Mouse (Mus musculus): Measurements from ENCODE around the gene Cry2.

DNA sequence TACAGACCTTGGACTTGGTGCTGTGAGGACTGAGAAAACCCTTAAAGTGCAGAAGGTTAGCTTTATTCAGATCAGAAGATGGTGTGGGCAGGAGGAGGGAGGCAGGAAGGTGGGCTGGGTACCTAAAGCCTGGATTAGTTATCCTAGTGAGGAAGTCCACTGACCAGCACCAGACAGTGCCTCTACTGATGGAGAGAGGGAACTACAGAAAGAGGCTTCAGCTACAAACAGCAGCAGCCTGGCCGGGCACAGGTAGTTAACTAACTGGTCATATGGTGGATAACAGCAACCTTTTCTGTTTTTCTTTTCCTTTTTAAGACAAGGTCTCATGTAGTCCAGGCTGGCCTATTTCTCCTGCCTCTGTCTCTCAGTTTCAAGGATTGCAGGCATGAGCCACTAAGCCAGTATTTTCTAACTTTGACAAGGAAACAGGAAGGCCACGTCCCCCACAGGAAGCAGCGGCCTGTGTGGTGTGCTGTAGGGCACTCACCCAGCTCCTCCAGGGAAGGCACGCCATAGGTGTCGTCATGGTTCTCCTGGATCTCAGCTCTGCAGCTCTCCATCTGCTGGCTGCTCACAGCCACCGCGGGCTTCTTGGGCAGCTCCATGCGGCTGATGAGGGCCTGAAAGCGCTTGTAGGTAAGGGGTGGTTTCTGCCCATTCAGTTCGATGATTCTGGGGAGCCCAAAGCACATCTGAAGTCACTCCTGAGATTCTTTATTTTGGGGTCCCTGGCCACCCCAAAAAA lies 11.3 kb downstream of the Cry2 start:
- TF ChIP-seq TAL1 (IDR thresholded peaks at IDR 0.05; ENCODE audit: low read length) (no peak), GATA1 (IDR thresholded peaks at IDR 0.05; ENCODE audit: low read length) (no peak)
